Mouse (Mus musculus): Measurements from ENCODE around the gene Lmod3. TPM values are rescaled to one million over a fixed set of nuclear protein-coding genes. Genes with fewer than 3 reads are reported as not detected.

Gene Lmod3
- total RNA-seq, 2 experiments from 2014 or later, result not detected

- no peak for DNase-seq (ENCODE audit: extremely low spot score in 1 of 2, low spot score in 1 of 2)
These were observed 17.5 kb downstream of the Lmod3 start for GRCm38 (mm10) chr6:97234911-97235668.

- DNase-seq (ENCODE audit: extremely low spot score in 1 of 2, low spot score in 1 of 2), result no peak
These were observed 25.3 kb downstream of the Lmod3 start for GRCm38 (mm10) chr6:97227067-97227847.

GRCm38 (mm10) chr6:97226083-97226491 lies 26.5 kb downstream of the Lmod3 start:
- no peak for DNase-seq (ENCODE audit: extremely low spot score in 1 of 2, low spot score in 1 of 2)

- DNase-seq (ENCODE audit: extremely low spot score in 1 of 2, low spot score in 1 of 2), result no peak
These were observed 28.1 kb downstream of the Lmod3 start for GRCm38 (mm10) chr6:97224505-97224904.

DNA sequence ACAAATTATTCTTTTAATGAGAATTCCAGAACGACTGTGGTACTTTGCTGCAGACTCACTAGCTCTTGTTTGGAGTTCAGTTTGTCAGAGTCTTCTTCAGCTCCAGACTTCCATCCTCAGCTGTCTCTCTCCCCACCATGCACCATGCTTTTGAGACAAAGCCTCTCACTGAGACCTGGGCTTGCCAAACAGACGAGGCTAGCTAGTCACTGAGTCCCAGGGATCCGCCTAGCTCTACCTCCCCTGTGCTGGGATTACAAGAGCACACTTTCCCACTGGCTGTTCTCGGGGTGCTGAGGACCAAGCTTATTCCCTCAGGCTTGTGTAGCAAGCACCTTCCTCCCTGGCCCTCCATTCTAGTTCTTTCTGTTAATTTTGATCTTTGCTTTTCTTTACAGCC lies 29.0 kb downstream of the Lmod3 start:
- DNase-seq (ENCODE audit: extremely low spot score in 1 of 2, low spot score in 1 of 2), result no peak

- DNase-seq (ENCODE audit: extremely low spot score in 1 of 2, low spot score in 1 of 2), result no peak
These were observed 29.6 kb downstream of the Lmod3 start for GRCm38 (mm10) chr6:97222931-97223467.

DNA sequence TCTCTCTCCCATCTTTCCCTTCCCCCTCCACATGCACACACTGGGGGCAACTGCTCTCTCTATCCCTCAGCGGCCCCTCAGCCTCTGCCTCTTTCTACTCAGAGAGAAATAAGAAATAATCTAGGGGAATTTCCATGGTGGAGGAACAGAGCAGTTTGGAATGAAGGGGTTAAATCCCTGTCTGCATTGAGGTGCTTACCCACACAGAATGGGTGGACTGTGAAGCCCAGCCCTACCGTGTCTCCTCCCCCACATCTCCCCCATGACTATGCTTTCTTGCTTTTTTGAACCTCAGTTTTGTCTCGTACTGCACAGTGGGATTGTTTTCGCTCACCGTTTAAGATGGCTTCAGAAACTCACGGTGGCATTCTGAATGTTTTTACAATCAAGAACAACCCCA lies 30.2 kb downstream of the Lmod3 start:
- no peak for DNase-seq (ENCODE audit: extremely low spot score in 1 of 2, low spot score in 1 of 2)

GRCm38 (mm10) chr6:97221205-97222025 lies 31.1 kb downstream of the Lmod3 start:
- peak in 1 of 2 experiments; percentile 25 for DNase-seq (ENCODE audit: extremely low spot score in 1 of 2, low spot score in 1 of 2)

GRCm38 (mm10) chr6:97220672-97221071 lies 31.9 kb downstream of the Lmod3 start:
- no peak for DNase-seq (ENCODE audit: extremely low spot score in 1 of 2, low spot score in 1 of 2)

DNA sequence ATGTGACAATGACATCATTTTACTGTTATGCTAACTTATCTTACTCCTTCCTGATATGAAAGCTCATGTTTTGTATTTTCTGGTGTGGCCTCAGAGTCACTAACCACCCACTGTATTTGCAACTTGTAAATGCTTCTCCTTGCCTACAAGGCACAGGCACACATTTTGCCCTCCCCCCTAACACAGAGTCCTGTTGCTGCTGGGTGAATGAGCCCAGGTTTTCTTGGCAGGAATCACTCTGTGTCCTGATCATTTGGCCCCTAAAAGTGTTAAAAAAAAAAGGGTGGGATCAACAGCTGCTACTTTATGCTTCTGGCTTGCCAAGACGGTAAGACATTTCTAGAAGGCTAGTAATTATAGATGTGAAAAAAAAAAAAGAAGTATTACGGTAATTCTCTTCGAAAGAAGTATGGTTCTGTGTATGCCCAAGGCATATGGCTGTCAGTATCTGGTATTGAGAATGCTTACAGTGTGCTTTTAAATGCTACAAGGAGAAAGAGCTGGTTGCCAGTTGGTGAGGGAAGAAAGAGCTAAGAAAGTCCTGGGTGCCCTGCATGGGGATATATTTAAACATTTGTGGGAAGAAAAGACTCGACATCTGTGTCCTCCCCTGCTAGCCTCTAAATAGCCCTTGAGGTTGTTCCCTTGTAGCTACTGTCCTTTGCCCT lies 36.3 kb downstream of the Lmod3 start:
- no peak for DNase-seq (ENCODE audit: extremely low spot score in 1 of 2, low spot score in 1 of 2)

DNA sequence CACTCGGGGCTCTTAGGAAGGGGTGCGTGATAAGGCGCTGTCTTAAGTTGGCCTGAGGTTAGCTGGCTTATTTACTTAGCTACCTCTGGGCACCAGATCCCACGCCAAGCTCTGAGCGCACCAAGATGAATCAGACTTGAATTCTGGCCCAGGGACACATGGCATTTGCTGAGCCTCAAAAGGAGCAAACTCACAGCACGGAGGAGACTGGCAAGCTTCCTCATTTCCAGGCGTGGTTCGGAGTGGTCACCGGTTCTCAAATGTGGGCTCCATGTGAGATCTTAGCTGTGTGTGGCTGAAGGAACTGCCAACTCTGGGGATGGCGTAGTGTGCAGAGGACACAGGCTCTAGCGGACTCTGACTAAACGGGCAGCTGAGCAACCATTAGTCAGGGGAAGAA lies 40.6 kb downstream of the Lmod3 start:
- DNase-seq (ENCODE audit: extremely low spot score in 1 of 2, low spot score in 1 of 2), result no peak

- no peak for DNase-seq (ENCODE audit: extremely low spot score in 1 of 2, low spot score in 1 of 2)
These were observed 41.5 kb downstream of the Lmod3 start for GRCm38 (mm10) chr6:97210962-97211601.

- peak; percentile 74 to 75 for DNase-seq (ENCODE audit: extremely low spot score in 1 of 2, low spot score in 1 of 2)
These were observed 42.2 kb downstream of the Lmod3 start, which contains the start of gene Arl6ip5 for GRCm38 (mm10) chr6:97210191-97210961. Gene Arl6ip5, plus strand, starts transcription at chr6:97210689.

GRCm38 (mm10) chr6:97209751-97210150 lies 42.8 kb downstream of the Lmod3 start:
- DNase-seq (ENCODE audit: extremely low spot score in 1 of 2, low spot score in 1 of 2), result no peak

GRCm38 (mm10) chr6:97209201-97209600 lies 43.4 kb downstream of the Lmod3 start:
- no peak for DNase-seq (ENCODE audit: extremely low spot score in 1 of 2, low spot score in 1 of 2)

GRCm38 (mm10) chr6:97208406-97208805 lies 44.2 kb downstream of the Lmod3 start:
- DNase-seq (ENCODE audit: extremely low spot score in 1 of 2, low spot score in 1 of 2), result no peak

- DNase-seq (ENCODE audit: extremely low spot score in 1 of 2, low spot score in 1 of 2), result no peak
These were observed 45.5 kb downstream of the Lmod3 start for GRCm38 (mm10) chr6:97207085-97207484.

DNA sequence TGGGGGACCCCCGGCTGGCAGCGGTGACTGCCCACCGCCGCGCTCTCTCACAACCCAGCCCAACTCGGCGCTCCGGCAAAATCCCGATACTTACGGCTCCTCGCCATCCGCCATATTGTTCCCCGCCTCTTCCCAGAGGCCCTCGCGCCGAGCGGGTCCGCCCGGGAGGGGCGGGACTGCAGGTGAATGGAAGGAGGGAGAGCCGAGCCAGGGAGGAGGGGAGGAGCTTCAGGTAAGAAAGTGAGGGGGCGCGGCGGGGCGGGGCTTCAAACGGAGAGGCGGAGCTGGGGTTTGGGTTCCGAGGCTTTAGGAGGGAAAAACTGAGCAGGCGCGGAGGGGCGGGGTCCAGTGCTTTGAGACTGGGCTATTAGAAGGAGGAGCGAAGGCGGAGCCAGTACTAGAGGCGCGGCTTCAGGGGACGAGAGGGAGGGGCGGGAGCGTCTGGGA lies 47.1 kb downstream of the Lmod3 start, which contains the start of gene Uba3:
Uba3 (minus strand) TSS at position 209 of the 447 bp plus-strand sequence.
- peak; percentile 95 to 97 for DNase-seq (ENCODE audit: extremely low spot score in 1 of 2, low spot score in 1 of 2)

- no peak for DNase-seq (ENCODE audit: extremely low spot score in 1 of 2, low spot score in 1 of 2)
These were observed 47.6 kb downstream of the Lmod3 start for GRCm38 (mm10) chr6:97204952-97205351.

Measured in layer of hippocampus, postnatal 25 days (tissue).